Mouse (Mus musculus) neural tube, embryonic 14.5 days (tissue): ENCODE measurements around the gene Fev. TPM values are rescaled to one million over a fixed set of nuclear protein-coding genes. Genes with fewer than 3 reads are reported as not detected.

ENCODE experiments used
- ATAC-seq: fragments of 200-750 bp; cut with Nextera tagmentation; 2 replicates; pipeline ENCODE4 v1.8.0; 2017; ENCODE audit warnings: low read depth, mild to moderate bottlenecking, moderate TSS enrichment, moderate library complexity
- H3K27ac ChIP-seq: fragments of 300-500 bp; sonication (generic); 2 replicates; pipeline ENCODE4 v1.5.1; 2014; ENCODE audit warnings: low read depth, mild to moderate bottlenecking, control low read depth, low read length, moderate library complexity, mixed read lengths
- H3K27me3 ChIP-seq: fragments of 300-500 bp; sonication (generic); 2 replicates; pipeline ENCODE4 v1.6.1; 2014; ENCODE audit warnings: low read length; ENCODE audit not compliant: control insufficient read depth, insufficient read depth
- H3K36me3 ChIP-seq: fragments of 300-500 bp; sonication (generic); 2 replicates; pipeline ENCODE4 v1.6.1; 2014; ENCODE audit warnings: low read length, mixed read lengths; ENCODE audit not compliant: control insufficient read depth, insufficient read depth
- H3K4me1 ChIP-seq: fragments of 300-500 bp; sonication (generic); 2 replicates; pipeline ENCODE4 v1.6.1; 2014; ENCODE audit warnings: low read length; ENCODE audit not compliant: control insufficient read depth, insufficient read depth
- H3K4me2 ChIP-seq: fragments of 300-500 bp; sonication (generic); 2 replicates; pipeline ENCODE4 v1.6.1; 2014; ENCODE audit warnings: mild to moderate bottlenecking, low read depth, low read length, control low read depth
- H3K4me3 ChIP-seq: fragments of 300-500 bp; sonication (generic); 2 replicates; pipeline ENCODE4 v1.5.1; 2014; ENCODE audit warnings: low read depth, low read length, control low read depth, mixed read lengths
- H3K9ac ChIP-seq: fragments of 300-500 bp; sonication (generic); replicated peaks from 2 replicates; pipeline ENCODE4 v1.6.1; 2014; ENCODE audit warnings: low read depth, mild to moderate bottlenecking, control low read depth, low read length, mixed read lengths
- H3K9me3 ChIP-seq: fragments of 300-500 bp; sonication (generic); 2 replicates; pipeline ENCODE4 v1.6.1; 2016; ENCODE audit warnings: low read length; ENCODE audit not compliant: control insufficient read depth
- WGBS: fragments of 180-500 bp; shearing (Covaris S2); extraction: QIAGEN DNeasy Blood & Tissue Kit; methylation state at CpG from one replicate; pipeline ENCODE4 v1.1.7; 2014; 5-methylcytosine and 5-hydroxymethylcytosine counted together
- microRNA counts: library from miRNA; unstranded; fragments of <30 nt; microRNA quantifications from one replicate; lab custom pipeline; 2016
- microRNA-seq: library from miRNA; unstranded; fragments of <30 nt; microRNA quantifications from one replicate; pipeline ENCODE4, GENCODE M21; 2016
- polyA plus RNA-seq: library from polyadenylated mRNA; unstranded; fragments of >200 nt; fragmentation: Nextera tagmentation; extraction: Ambion mirVana; gene quantifications from 2 replicates; pipeline ENCODE4 v1.2.1, GENCODE M21; 2014

The Fev gene
- polyA plus RNA-seq, 1 experiment from 2014 or later, result not detected

DNA sequence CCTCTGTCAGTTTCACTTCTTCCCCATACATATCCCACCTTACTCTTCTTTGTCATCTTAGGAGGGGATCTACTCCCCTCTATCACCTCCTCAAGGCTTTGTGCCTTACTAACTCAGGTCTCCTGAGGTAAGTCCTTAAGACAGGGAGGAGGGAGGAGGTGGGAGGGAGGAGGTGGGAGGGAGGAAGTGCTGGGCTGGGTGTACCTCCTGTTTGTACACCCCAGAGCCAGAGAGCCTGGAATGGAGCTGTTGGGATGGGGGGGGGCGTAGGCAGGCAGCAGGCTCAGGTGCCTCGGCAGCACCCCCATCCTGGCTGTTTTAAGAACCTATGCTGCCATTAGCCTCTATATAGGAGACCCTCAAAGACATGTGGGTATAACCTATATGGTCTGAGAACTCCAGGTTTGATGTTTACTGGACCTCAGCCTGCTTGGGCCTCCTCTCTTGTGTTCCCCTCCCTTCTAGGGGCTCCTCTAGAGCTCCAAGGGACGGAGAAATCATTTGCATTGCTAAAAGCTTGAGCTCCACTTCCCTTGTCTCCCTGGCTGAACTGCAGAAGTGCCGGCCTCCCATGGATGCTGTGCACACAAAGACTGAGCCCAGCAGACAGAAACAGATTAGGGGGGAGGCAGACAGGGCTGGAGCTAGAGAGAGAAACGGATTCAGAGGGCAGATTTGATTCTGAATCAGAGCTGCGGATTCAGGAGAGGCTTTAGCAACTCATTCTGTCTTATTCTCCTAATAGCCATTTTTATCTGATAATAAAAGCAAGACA lies 34.0 kb downstream of the Fev start:
- Histone ChIP-seq H3K9me3 (no peaks in the 10 kb centered on the region), H3K27me3 (peaks cover 8% of the 10 kb centered on the region; the same call in 1 of the 2 replicates), H3K4me2 (no peak overlapping the region), H3K4me1 (peaks cover 6% of the 10 kb centered on the region; the same call in 1 of the 2 replicates), H3K36me3 (no peaks in the 10 kb centered on the region), H3K9ac (no peak overlapping the region), H3K4me3 (no peak overlapping the region), H3K27ac (no peak overlapping the region)
- ATAC-seq, result no peak
- 21% methylated on average over 6 of the region's 6 CpGs for whole genome bisulfite sequencing

DNA sequence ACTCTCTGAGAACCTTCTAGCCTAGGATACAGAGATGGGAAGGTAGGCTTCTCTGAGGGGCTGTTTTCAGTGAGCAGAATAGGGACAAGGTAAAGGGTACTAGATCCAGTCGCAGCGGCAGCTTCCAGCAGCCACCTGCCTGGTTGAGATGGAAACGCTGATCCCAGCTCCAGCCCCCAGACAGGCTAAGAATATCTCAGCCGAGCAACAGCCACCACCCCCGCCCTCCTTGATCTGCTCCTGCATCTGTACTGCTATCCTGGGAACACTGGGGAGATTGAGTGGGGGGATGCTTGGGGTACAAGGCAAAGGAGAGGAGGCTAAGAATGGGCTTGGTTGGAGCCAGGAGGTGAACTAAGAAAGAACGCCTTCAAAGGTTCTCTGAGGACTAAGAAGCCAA lies 35.0 kb downstream of the Fev start:
- no peak overlapping the region for H3K9ac ChIP-seq
- no peaks in the 10 kb centered on the region for H3K9me3 ChIP-seq
- WGBS, result 36% methylated on average over 6 of the region's 6 CpGs
- H3K27ac ChIP-seq, result no peak overlapping the region
- no peak overlapping the region for H3K4me2 ChIP-seq
- H3K4me1 ChIP-seq, result peaks cover 6% of the 10 kb centered on the region; the same call in 1 of the 2 replicates
- no peaks in the 10 kb centered on the region for H3K36me3 ChIP-seq
- peaks cover 3% of the 10 kb centered on the region; the same call in 1 of the 2 replicates for H3K27me3 ChIP-seq
- no peak overlapping the region for H3K4me3 ChIP-seq
- ATAC-seq, result no peak

DNA sequence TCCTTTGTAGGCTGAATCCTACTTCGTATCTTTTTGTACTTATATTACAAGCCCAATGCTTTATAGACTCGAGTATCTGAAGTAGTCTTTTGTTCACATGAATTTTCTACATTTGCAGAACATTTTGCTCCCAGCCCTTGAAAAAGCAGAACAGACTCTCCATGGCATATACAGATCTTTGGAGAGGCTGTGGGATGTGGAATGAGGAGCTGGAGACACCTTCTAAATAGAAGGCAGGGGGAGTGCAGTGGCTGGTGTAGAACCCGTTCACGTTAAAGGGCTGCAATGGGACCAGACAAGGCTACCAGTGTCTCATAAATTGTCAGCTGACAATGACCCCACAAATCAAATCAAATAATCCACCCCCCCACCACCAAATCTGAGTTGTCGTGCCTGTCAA lies 36.3 kb downstream of the Fev start:
- no peak overlapping the region for H3K4me2 ChIP-seq
- no peak overlapping the region for H3K4me3 ChIP-seq
- H3K27ac ChIP-seq, result no peak overlapping the region
- H3K27me3 ChIP-seq, result no peaks in the 10 kb centered on the region
- ATAC-seq, result no peak
- H3K36me3 ChIP-seq, result no peaks in the 10 kb centered on the region
- H3K9ac ChIP-seq, result no peak overlapping the region
- peaks cover under 1% of the 10 kb centered on the region; the same call in 1 of the 2 replicates for H3K4me1 ChIP-seq
- 32% methylated on average over 5 of the region's 5 CpGs for WGBS
- H3K9me3 ChIP-seq, result no peaks in the 10 kb centered on the region

DNA sequence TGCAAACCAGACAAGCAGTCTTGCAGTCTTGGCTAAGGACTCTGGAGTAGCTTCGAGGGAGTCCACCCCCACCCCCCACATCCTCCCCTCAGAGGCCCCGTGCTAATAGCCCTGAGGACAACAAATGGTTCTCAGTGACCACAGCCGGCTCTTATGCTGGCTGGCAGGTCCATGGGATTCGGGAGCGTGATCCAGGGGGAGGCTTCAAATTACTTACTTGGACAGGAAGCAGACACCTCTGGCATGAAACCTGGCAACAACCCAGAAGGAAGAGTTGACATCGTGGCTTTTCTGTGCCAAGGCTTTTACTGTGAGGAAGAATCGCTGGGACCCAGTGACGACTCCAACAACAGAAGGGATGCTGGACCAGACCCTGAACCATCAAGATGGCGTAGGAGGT lies 38.9 kb downstream of the Fev start:
- Histone ChIP-seq H3K4me3 (no peak overlapping the region), H3K9ac (no peak overlapping the region), H3K36me3 (no peaks in the 10 kb centered on the region), H3K4me1 (no peaks in the 10 kb centered on the region), H3K4me2 (no peak overlapping the region), H3K27ac (no peak overlapping the region), H3K9me3 (no peaks in the 10 kb centered on the region), H3K27me3 (no peaks in the 10 kb centered on the region)
- ATAC-seq, result no peak
- 48% methylated on average over 9 of the region's 9 CpGs for WGBS

DNA sequence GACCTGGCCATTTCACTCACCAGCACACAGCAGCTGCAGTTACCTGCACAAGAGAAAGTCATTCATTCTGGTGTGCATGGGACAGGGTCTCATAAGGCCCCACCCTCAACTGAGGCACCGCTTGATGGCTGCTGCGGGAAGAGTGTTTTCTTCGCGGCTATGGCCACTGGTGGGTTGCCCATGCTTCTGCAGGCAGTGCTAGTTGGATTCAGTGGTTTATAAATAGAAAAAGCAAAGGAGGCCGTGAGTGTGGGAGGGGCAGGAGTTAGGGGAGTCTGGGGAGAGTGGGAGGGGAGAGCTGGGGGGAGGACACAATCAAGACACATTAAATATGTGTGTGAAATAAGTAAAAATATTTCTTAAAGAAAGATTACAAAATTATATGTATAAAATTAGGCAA lies 42.1 kb downstream of the Fev start:
- whole genome bisulfite sequencing, result 86% methylated on average over 5 of the region's 5 CpGs

DNA sequence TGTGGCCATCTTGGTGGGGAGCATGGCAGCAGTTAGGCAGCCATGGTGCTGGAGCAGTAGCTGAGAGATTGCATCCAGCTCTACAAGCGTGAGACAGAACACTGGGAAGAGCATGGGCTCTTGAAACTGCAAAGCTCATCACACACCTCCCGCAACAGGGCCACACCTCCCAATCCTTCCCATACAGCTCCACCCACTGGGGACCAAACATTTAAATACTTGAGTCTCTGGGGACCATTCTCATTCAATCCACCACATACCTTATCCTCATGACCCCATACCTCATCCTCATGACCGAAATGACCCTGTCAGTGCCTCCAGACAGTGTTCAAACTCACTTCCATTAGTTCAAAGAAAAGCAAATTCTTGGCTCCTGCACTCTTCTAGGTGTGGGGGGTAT lies 52.0 kb downstream of the Fev start:
- H3K4me2 ChIP-seq, result no peak overlapping the region
- H3K27me3 ChIP-seq, result no peaks in the 10 kb centered on the region
- no peaks in the 10 kb centered on the region for H3K9me3 ChIP-seq
- no peak overlapping the region for H3K27ac ChIP-seq
- H3K4me1 ChIP-seq, result no peaks in the 10 kb centered on the region
- H3K4me3 ChIP-seq, result no peak overlapping the region
- WGBS, result 88% methylated on average over 3 of the region's 3 CpGs
- H3K36me3 ChIP-seq, result no peaks in the 10 kb centered on the region
- ATAC-seq, result no peak
- H3K9ac ChIP-seq, result no peak overlapping the region

More for the DNA sequence above, 42.1 kb downstream of the Fev start:
- Histone ChIP-seq H3K27ac (no peak overlapping the region), H3K9ac (no peak overlapping the region), H3K9me3 (no peaks in the 10 kb centered on the region), H3K4me2 (no peak overlapping the region), H3K27me3 (no peaks in the 10 kb centered on the region), H3K36me3 (no peaks in the 10 kb centered on the region), H3K4me3 (no peak overlapping the region), H3K4me1 (no peaks in the 10 kb centered on the region)
- ATAC-seq, result no peak

MicroRNAs encoded within 50 kb of the gene (microRNA counts, 519-probe panel; counts per million panel counts)
- not detected for microRNA mmu-miR-375 (lab: Ali Mortazavi, UCI)

Small RNA genes lying within 50 kb of the gene (microRNA-seq; reads per million reads assigned to microRNA genes)
- 68.3 reads per million, percentile 40 among the genes with 10 or more reads in this experiment for gene Mir375

Other genes with a start within 250 kb of the Fev start
- 11.6 and 17.1 TPM in 2 replicates for gene Ttll4, start 223.7 kb downstream of the Fev start, polyA plus RNA-seq
- 1.2 and 2.9 TPM in 2 replicates for gene Cyp27a1, start 171.8 kb downstream of the Fev start, polyA plus RNA-seq
- 0.23 TPM in 1 of 2 replicates, not detected in the other for gene Prkag3, start 136.2 kb downstream of the Fev start, polyA plus RNA-seq
- gene Wnt6, start 113.5 kb downstream of the Fev start, polyA plus RNA-seq, result 8.4 TPM in 1 of 2 replicates, not detected in the other
- not detected in 2 replicates for gene Wnt10a, start 93.9 kb downstream of the Fev start, polyA plus RNA-seq
- gene Cdk5r2, start 30.5 kb downstream of the Fev start, polyA plus RNA-seq, result 14.4 and 19.6 TPM in 2 replicates
- gene Cryba2, start 7.7 kb upstream of the Fev start, polyA plus RNA-seq, result 0.40 and 1.7 TPM in 2 replicates
- 0.26 and 0.74 TPM in 2 replicates for gene Cfap65, start 50.2 kb upstream of the Fev start, polyA plus RNA-seq
- 0.24 and 0.32 TPM in 2 replicates for gene Ihh, start 66.3 kb upstream of the Fev start, polyA plus RNA-seq
- gene Nhej1, start 239.8 kb upstream of the Fev start, polyA plus RNA-seq, result 6.1 and 7.4 TPM in 2 replicates
- 0.39 TPM in 1 of 2 replicates, not detected in the other for gene Slc23a3, start 248.5 kb upstream of the Fev start, polyA plus RNA-seq